Mouse (Mus musculus): ENCODE measurements around the gene Rere. TPM values are rescaled to one million over a fixed set of nuclear protein-coding genes. Genes with fewer than 3 reads are reported as not detected.
A peak's percentile ranks its signal among the peaks of the same experiment; 100 is the strongest.

Gene Rere
- total RNA-seq, 1 experiment = 21.7 TPM

- H3K4me3 ChIP-seq (ENCODE audit: insufficient read depth in 1 of 2, low read depth in 1 of 2, low read length in 2 of 2, poor library complexity in 1 of 2, severe bottlenecking in 1 of 2) = no peak overlapping the region
- peaks cover 4 to 15% of the 10 kb centered on the region in 2 experiments for H3K4me1 ChIP-seq (ENCODE audit: control insufficient read depth in 2 of 2, insufficient read depth in 2 of 2, low read length in 2 of 2, poor library complexity in 1 of 2)
- TF ChIP-seq ZNF384 (IDR thresholded peaks at IDR 0.05; ENCODE audit: low read depth, low read length) (peak; percentile 62), MAFK (IDR thresholded peaks at IDR 0.05; ENCODE audit: insufficient read depth, low read depth, low read length) (no peak)
- H3K9me3 ChIP-seq (ENCODE audit: control insufficient read depth, insufficient read depth, low read depth, low read length) = no peaks in the 10 kb centered on the region
- H3K9ac ChIP-seq (ENCODE audit: insufficient read depth, low read depth, low read length, poor library complexity, severe bottlenecking) = no peak overlapping the region
- H3K36me3 ChIP-seq (ENCODE audit: control insufficient read depth, insufficient read depth, low read length, poor library complexity, severe bottlenecking) = no peaks in the 10 kb centered on the region
- peak overlapping the region; percentile 13; the same call in 1 of the 2 replicates for H3K27ac ChIP-seq (ENCODE audit: insufficient read depth, low read depth, low read length, poor library complexity, severe bottlenecking)
- in situ Hi-C loops (cut with MboI; ENCODE audit: low sequenced_read_pairs in 2 of 2, unreplicated experiment in 2 of 2) = no loop called here
- no peak for DNase-seq (ENCODE audit: low read depth, low spot score)
These were observed 241.0 kb downstream of the Rere start for GRCm38 (mm10) chr4:150522425-150522824.

DNA sequence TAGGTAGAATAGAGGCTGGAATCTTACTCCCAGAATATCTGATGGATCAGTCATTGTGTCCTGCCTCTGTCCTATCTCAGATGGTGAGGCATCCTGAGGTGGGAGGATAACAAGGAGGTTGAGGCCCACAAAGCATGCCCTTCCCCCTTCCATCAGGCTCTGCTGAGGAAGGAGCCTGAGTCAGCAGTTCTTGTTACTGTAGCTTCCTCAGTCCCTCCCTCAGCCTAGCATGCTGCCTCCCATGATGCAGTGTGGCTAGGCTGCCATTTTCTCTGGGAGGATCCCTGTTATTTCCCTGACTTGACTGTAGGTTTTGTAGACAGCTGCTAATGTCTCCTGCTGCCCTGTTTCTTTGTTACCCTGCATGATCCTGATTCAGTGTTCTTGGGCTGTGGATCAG, 241.9 kb downstream of the Rere start:
- peaks cover 4 to 13% of the 10 kb centered on the region in 2 experiments for H3K4me1 ChIP-seq (ENCODE audit: control insufficient read depth in 2 of 2, insufficient read depth in 2 of 2, low read length in 2 of 2, poor library complexity in 1 of 2)
- no peaks in the 10 kb centered on the region for H3K9me3 ChIP-seq (ENCODE audit: control insufficient read depth, insufficient read depth, low read depth, low read length)
- peak; percentile 48 for DNase-seq (ENCODE audit: low read depth, low spot score)
- no peak for TF ChIP-seq ZC3H11A (IDR thresholded peaks at IDR 0.05; ENCODE audit: borderline replicate concordance, low read depth, low read length)
- TF ChIP-seq ZNF384 (IDR thresholded peaks at IDR 0.05; ENCODE audit: low read depth, low read length) = no peak
- no peak for TF ChIP-seq CHD2 (IDR thresholded peaks at IDR 0.05; ENCODE audit: low read depth, low read length)
- peak; percentile 99 for TF ChIP-seq MAFK (IDR thresholded peaks at IDR 0.05; ENCODE audit: insufficient read depth, low read depth, low read length)
- in situ Hi-C loops (cut with MboI; ENCODE audit: low sequenced_read_pairs in 2 of 2, unreplicated experiment in 2 of 2) = no loop called here
- peak overlapping the region; percentile 25 to 45; a peak in 3 of 4 replicates for H3K4me3 ChIP-seq (ENCODE audit: insufficient read depth in 1 of 2, low read depth in 1 of 2, low read length in 2 of 2, poor library complexity in 1 of 2, severe bottlenecking in 1 of 2)
- H3K27ac ChIP-seq (ENCODE audit: insufficient read depth, low read depth, low read length, poor library complexity, severe bottlenecking) = peak overlapping the region; percentile 87
- H3K36me3 ChIP-seq (ENCODE audit: control insufficient read depth, insufficient read depth, low read length, poor library complexity, severe bottlenecking) = no peaks in the 10 kb centered on the region
- H3K9ac ChIP-seq (ENCODE audit: insufficient read depth, low read depth, low read length, poor library complexity, severe bottlenecking) = peak overlapping the region; percentile 77

- H3K36me3 ChIP-seq (ENCODE audit: control insufficient read depth, insufficient read depth, low read length, poor library complexity, severe bottlenecking) = no peaks in the 10 kb centered on the region
- H3K9me3 ChIP-seq (ENCODE audit: control insufficient read depth, insufficient read depth, low read depth, low read length) = no peaks in the 10 kb centered on the region
These were observed 244.8 kb downstream of the Rere start for GRCm38 (mm10) chr4:150526269-150526668.

GRCm38 (mm10) chr4:150528426-150528825, 247.0 kb downstream of the Rere start:
- Histone ChIP-seq H3K4me1 (ENCODE audit: control insufficient read depth in 2 of 2, insufficient read depth in 2 of 2, low read length in 2 of 2, poor library complexity in 1 of 2) (peaks cover 7 to 9% of the 10 kb centered on the region in 2 experiments; a peak in 3 of 4 replicates), H3K9me3 (ENCODE audit: control insufficient read depth, insufficient read depth, low read depth, low read length) (no peaks in the 10 kb centered on the region), H3K27ac (ENCODE audit: insufficient read depth, low read depth, low read length, poor library complexity, severe bottlenecking) (no peak overlapping the region), H3K4me3 (ENCODE audit: insufficient read depth in 1 of 2, low read depth in 1 of 2, low read length in 2 of 2, poor library complexity in 1 of 2, severe bottlenecking in 1 of 2) (no peak overlapping the region), H3K36me3 (ENCODE audit: control insufficient read depth, insufficient read depth, low read length, poor library complexity, severe bottlenecking) (no peaks in the 10 kb centered on the region), H3K9ac (ENCODE audit: insufficient read depth, low read depth, low read length, poor library complexity, severe bottlenecking) (no peak overlapping the region)
- no peak for TF ChIP-seq MAFK (IDR thresholded peaks at IDR 0.05; ENCODE audit: insufficient read depth, low read depth, low read length)
- no peak for DNase-seq (ENCODE audit: low read depth, low spot score)
- in situ Hi-C loops (cut with MboI; ENCODE audit: low sequenced_read_pairs in 2 of 2, unreplicated experiment in 2 of 2) = no loop called here

More at GRCm38 (mm10) chr4:150526269-150526668, 244.8 kb downstream of the Rere start:
- peaks cover 4 to 9% of the 10 kb centered on the region in 2 experiments for H3K4me1 ChIP-seq (ENCODE audit: control insufficient read depth in 2 of 2, insufficient read depth in 2 of 2, low read length in 2 of 2, poor library complexity in 1 of 2)
- no peak overlapping the region for H3K4me3 ChIP-seq (ENCODE audit: insufficient read depth in 1 of 2, low read depth in 1 of 2, low read length in 2 of 2, poor library complexity in 1 of 2, severe bottlenecking in 1 of 2)
- H3K9ac ChIP-seq (ENCODE audit: insufficient read depth, low read depth, low read length, poor library complexity, severe bottlenecking) = no peak overlapping the region
- no peak overlapping the region for H3K27ac ChIP-seq (ENCODE audit: insufficient read depth, low read depth, low read length, poor library complexity, severe bottlenecking)
- no peak for DNase-seq (ENCODE audit: low read depth, low spot score)
- no peak for TF ChIP-seq HCFC1 (IDR thresholded peaks at IDR 0.05; ENCODE audit: borderline replicate concordance, insufficient read depth, low read length)
- no peak for TF ChIP-seq CHD2 (IDR thresholded peaks at IDR 0.05; ENCODE audit: low read depth, low read length)
- TF ChIP-seq MAFK (IDR thresholded peaks at IDR 0.05; ENCODE audit: insufficient read depth, low read depth, low read length) = no peak
- TF ChIP-seq ZNF384 (IDR thresholded peaks at IDR 0.05; ENCODE audit: low read depth, low read length) = no peak
- no peak for TF ChIP-seq ZC3H11A (IDR thresholded peaks at IDR 0.05; ENCODE audit: borderline replicate concordance, low read depth, low read length)
- in situ Hi-C loops (cut with MboI; ENCODE audit: low sequenced_read_pairs in 2 of 2, unreplicated experiment in 2 of 2) = no loop called here

- no peaks in the 10 kb centered on the region for H3K36me3 ChIP-seq (ENCODE audit: control insufficient read depth, insufficient read depth, low read length, poor library complexity, severe bottlenecking)
- no peak overlapping the region for H3K9ac ChIP-seq (ENCODE audit: insufficient read depth, low read depth, low read length, poor library complexity, severe bottlenecking)
- H3K27ac ChIP-seq (ENCODE audit: insufficient read depth, low read depth, low read length, poor library complexity, severe bottlenecking) = no peak overlapping the region
- no peak for TF ChIP-seq CHD2 (IDR thresholded peaks at IDR 0.05; ENCODE audit: low read depth, low read length)
- TF ChIP-seq MAFK (IDR thresholded peaks at IDR 0.05; ENCODE audit: insufficient read depth, low read depth, low read length) = no peak
- no peak for TF ChIP-seq ZNF384 (IDR thresholded peaks at IDR 0.05; ENCODE audit: low read depth, low read length)
- no peak for TF ChIP-seq HCFC1 (IDR thresholded peaks at IDR 0.05; ENCODE audit: borderline replicate concordance, insufficient read depth, low read length)
- no peak for TF ChIP-seq ZC3H11A (IDR thresholded peaks at IDR 0.05; ENCODE audit: borderline replicate concordance, low read depth, low read length)
- H3K4me3 ChIP-seq (ENCODE audit: insufficient read depth in 1 of 2, low read depth in 1 of 2, low read length in 2 of 2, poor library complexity in 1 of 2, severe bottlenecking in 1 of 2) = no peak overlapping the region
- no peak for DNase-seq (ENCODE audit: low read depth, low spot score)
- H3K4me1 ChIP-seq (ENCODE audit: control insufficient read depth in 2 of 2, insufficient read depth in 2 of 2, low read length in 2 of 2, poor library complexity in 1 of 2) = peaks cover 5 to 7% of the 10 kb centered on the region in 2 experiments; a peak in 3 of 4 replicates
- in situ Hi-C loops (cut with MboI; ENCODE audit: low sequenced_read_pairs in 2 of 2, unreplicated experiment in 2 of 2) = no loop called here
- H3K9me3 ChIP-seq (ENCODE audit: control insufficient read depth, insufficient read depth, low read depth, low read length) = no peaks in the 10 kb centered on the region
These were observed 247.4 kb downstream of the Rere start for GRCm38 (mm10) chr4:150528846-150529245.
